Mouse (Mus musculus) small intestine, adult 2 months (tissue): ENCODE results near the gene E330009J07Rik.

Source experiments
- CTCF ChIP-seq: fragments of 200-500 bp; IDR thresholded peaks from 2 replicates; pipeline ENCODE4 v1.5.1; 2012; ENCODE audit warnings: low read depth, mild to moderate bottlenecking, control low read depth, inconsistent platforms, low read length, moderate library complexity, mixed read lengths; ENCODE audit not compliant: insufficient replicate concordance, insufficient read length; ENCODE audit errors: extremely low read depth
- POLR2A ChIP-seq: fragments of 200-500 bp; IDR thresholded peaks from 2 replicates; pipeline ENCODE4 v1.6.1; 2012; ENCODE audit warnings: low read depth, mild to moderate bottlenecking, control low read depth, inconsistent platforms, low read length, moderate library complexity

GRCm38 (mm10) chr6:40428696-40429095, 7.2 kb downstream of the E330009J07Rik start:
- TF ChIP-seq CTCF: no peak
- no peak for TF ChIP-seq POLR2A
